Mouse (Mus musculus): ENCODE measurements at regions not wholly inside any gene's neighbourhood (a gene's known extent, or its start where the extent isn't known, plus 50 kb on each side); places are given as distances from the start of the nearest gene placed in this dataset.

DNA sequence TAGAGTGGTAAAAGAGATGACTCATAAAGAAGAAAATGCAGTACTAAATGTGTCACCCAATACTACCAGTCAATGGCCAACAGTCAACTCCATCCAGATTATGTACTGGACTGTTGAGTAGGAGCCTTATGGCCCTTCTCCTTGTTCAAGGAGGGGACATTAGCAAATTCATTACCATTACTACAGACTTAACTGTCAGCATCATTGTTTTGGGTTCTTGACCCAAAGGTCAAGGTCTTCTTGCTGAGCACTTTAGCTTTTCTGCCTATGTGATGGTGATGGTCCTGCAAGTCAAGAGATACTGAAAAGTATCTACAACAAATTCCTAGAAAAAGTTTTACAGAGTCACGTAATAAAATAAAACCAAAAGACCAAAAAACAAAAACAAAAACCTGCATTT, 1251.4 kb downstream of the Gm37988 start:
- Histone ChIP-seq H3K9me3 (ENCODE audit: control insufficient read depth, low read length) (no peaks in the 10 kb centered on the region), H3K4me3 (ENCODE audit: low read depth, low read length) (no peak overlapping the region), H3K36me3 (ENCODE audit: control insufficient read depth, insufficient read depth, low read length) (no peaks in the 10 kb centered on the region), H3K27ac (replicated peaks; ENCODE audit: low read depth, low read length) (no peak overlapping the region), H3K4me2 (ENCODE audit: low read depth, severe bottlenecking) (no peak overlapping the region), H3K9ac (ENCODE audit: low read length) (no peak overlapping the region), H3K4me1 (ENCODE audit: control insufficient read depth, insufficient read depth, low read length) (no peaks in the 10 kb centered on the region), H3K27me3 (ENCODE audit: control insufficient read depth, insufficient read depth, low read length) (no peaks in the 10 kb centered on the region)
- DNase-seq (ENCODE audit: low spot score): no peak
- 87% methylated on average over 1 of the region's 1 CpGs for WGBS
- no peak for ATAC-seq (ENCODE audit: insufficient number of reproducible peaks, low FRiP score, low TSS enrichment, low read depth)

- Histone ChIP-seq H3K36me3 (ENCODE audit: control insufficient read depth, insufficient read depth, low read length) (no peaks in the 10 kb centered on the region), H3K27me3 (ENCODE audit: control insufficient read depth, insufficient read depth, low read length) (no peaks in the 10 kb centered on the region), H3K27ac (replicated peaks; ENCODE audit: low read depth, low read length) (no peak overlapping the region), H3K4me2 (ENCODE audit: low read depth, severe bottlenecking) (no peak overlapping the region), H3K4me1 (ENCODE audit: control insufficient read depth, insufficient read depth, low read length) (no peaks in the 10 kb centered on the region), H3K4me3 (ENCODE audit: low read depth, low read length) (no peak overlapping the region), H3K9me3 (ENCODE audit: control insufficient read depth, low read length) (no peaks in the 10 kb centered on the region), H3K9ac (ENCODE audit: low read length) (no peak overlapping the region)
- DNase-seq (ENCODE audit: low spot score) (no peak), ATAC-seq (ENCODE audit: insufficient number of reproducible peaks, low FRiP score, low TSS enrichment, low read depth) (no peak)
- 56% methylated on average over 4 of the region's 4 CpGs for WGBS
Measured at GRCm38 (mm10) chr1:6076543-6076942, 1268.9 kb downstream of the Gm37988 start.

DNA sequence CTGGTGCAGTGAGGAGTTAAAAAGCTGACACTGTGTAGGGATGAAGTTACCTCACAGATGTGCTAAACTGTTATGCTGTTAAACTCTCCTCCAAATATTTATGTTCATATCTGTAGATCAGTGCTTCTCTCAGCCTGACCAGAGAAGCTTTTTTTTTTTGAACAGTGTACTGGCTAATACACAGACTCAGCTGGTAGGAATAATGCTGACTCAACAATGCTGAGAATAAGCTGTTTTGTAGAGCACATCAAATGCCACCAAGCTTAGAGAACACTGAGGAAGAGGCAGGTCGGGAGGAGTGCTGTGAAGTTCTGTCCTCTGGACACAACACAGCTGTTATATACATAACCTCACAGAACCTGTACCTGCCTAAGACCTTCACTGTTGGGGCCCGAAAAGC, 1274.2 kb downstream of the Gm37988 start:
- ATAC-seq (ENCODE audit: insufficient number of reproducible peaks, low FRiP score, low TSS enrichment, low read depth): no peak
- Histone ChIP-seq H3K36me3 (ENCODE audit: control insufficient read depth, insufficient read depth, low read length) (no peaks in the 10 kb centered on the region), H3K4me1 (ENCODE audit: control insufficient read depth, insufficient read depth, low read length) (no peaks in the 10 kb centered on the region), H3K9me3 (ENCODE audit: control insufficient read depth, low read length) (no peaks in the 10 kb centered on the region), H3K27me3 (ENCODE audit: control insufficient read depth, insufficient read depth, low read length) (no peaks in the 10 kb centered on the region), H3K4me3 (ENCODE audit: low read depth, low read length) (no peak overlapping the region), H3K4me2 (ENCODE audit: low read depth, severe bottlenecking) (no peak overlapping the region), H3K9ac (ENCODE audit: low read length) (no peak overlapping the region), H3K27ac (replicated peaks; ENCODE audit: low read depth, low read length) (no peak overlapping the region)
- 85% methylated on average over 2 of the region's 2 CpGs for WGBS
- no peak for DNase-seq (ENCODE audit: low spot score)

GRCm38 (mm10) chr1:6094162-6094934, 1286.7 kb downstream of the Gm37988 start:
- Histone ChIP-seq H3K9me3 (ENCODE audit: control insufficient read depth, low read length) (no peaks in the 10 kb centered on the region), H3K4me2 (ENCODE audit: low read depth, severe bottlenecking) (no peak overlapping the region), H3K36me3 (ENCODE audit: control insufficient read depth, insufficient read depth, low read length) (no peaks in the 10 kb centered on the region), H3K27ac (replicated peaks; ENCODE audit: low read depth, low read length) (no peak overlapping the region), H3K27me3 (ENCODE audit: control insufficient read depth, insufficient read depth, low read length) (no peaks in the 10 kb centered on the region), H3K4me1 (ENCODE audit: control insufficient read depth, insufficient read depth, low read length) (no peaks in the 10 kb centered on the region), H3K9ac (ENCODE audit: low read length) (no peak overlapping the region), H3K4me3 (ENCODE audit: low read depth, low read length) (no peak overlapping the region)
- ATAC-seq (ENCODE audit: insufficient number of reproducible peaks, low FRiP score, low TSS enrichment, low read depth): no peak
- WGBS: 77% methylated on average over 3 of the region's 3 CpGs
- no peak for DNase-seq (ENCODE audit: low spot score)

GRCm38 (mm10) chr1:6117557-6117956, 1309.9 kb downstream of the Gm37988 start:
- no peak overlapping the region for H3K4me2 ChIP-seq (ENCODE audit: low read depth, severe bottlenecking)
- H3K4me3 ChIP-seq (ENCODE audit: low read depth, low read length): no peak overlapping the region
- no peaks in the 10 kb centered on the region for H3K4me1 ChIP-seq (ENCODE audit: control insufficient read depth, insufficient read depth, low read length)
- H3K9me3 ChIP-seq (ENCODE audit: control insufficient read depth, low read length): no peaks in the 10 kb centered on the region
- no peaks in the 10 kb centered on the region for H3K36me3 ChIP-seq (ENCODE audit: control insufficient read depth, insufficient read depth, low read length)
- ATAC-seq (ENCODE audit: insufficient number of reproducible peaks, low FRiP score, low TSS enrichment, low read depth): no peak
- H3K27me3 ChIP-seq (ENCODE audit: control insufficient read depth, insufficient read depth, low read length): no peaks in the 10 kb centered on the region
- WGBS: 71% methylated on average over 1 of the region's 1 CpGs
- DNase-seq (ENCODE audit: low spot score): no peak
- no peak overlapping the region for H3K27ac ChIP-seq (replicated peaks; ENCODE audit: low read depth, low read length)
- no peak overlapping the region for H3K9ac ChIP-seq (ENCODE audit: low read length)

DNA sequence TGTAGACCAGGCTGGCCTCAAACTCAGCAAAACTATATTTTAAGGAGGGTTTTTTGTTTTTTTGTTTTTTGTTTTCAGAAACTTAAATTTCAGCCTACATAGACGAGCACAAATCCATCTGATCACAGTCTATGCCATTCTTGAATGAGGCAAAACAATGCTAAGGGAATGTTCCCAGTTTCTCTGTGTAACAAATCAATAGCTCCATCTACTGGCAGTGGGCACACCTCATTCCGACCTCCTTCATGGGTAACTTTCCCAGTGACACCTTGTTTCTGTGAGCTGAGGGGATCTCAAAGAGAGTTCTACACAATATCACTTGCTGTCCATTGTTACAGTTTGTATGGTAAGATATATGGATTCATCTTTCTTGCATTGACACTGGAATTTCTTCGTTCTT, 1327.4 kb downstream of the Gm37988 start:
- no peak overlapping the region for H3K4me2 ChIP-seq (ENCODE audit: low read depth, severe bottlenecking)
- no peaks in the 10 kb centered on the region for H3K9me3 ChIP-seq (ENCODE audit: control insufficient read depth, low read length)
- no peaks in the 10 kb centered on the region for H3K36me3 ChIP-seq (ENCODE audit: control insufficient read depth, insufficient read depth, low read length)
- no peak overlapping the region for H3K4me3 ChIP-seq (ENCODE audit: low read depth, low read length)
- no peaks in the 10 kb centered on the region for H3K4me1 ChIP-seq (ENCODE audit: control insufficient read depth, insufficient read depth, low read length)
- no peaks in the 10 kb centered on the region for H3K27me3 ChIP-seq (ENCODE audit: control insufficient read depth, insufficient read depth, low read length)
- no peak overlapping the region for H3K9ac ChIP-seq (ENCODE audit: low read length)
- no peak for ATAC-seq (ENCODE audit: insufficient number of reproducible peaks, low FRiP score, low TSS enrichment, low read depth)
- DNase-seq (ENCODE audit: low spot score): peak; percentile 25
- 28% methylated on average over 3 of the region's 3 CpGs for WGBS
- H3K27ac ChIP-seq (replicated peaks; ENCODE audit: low read depth, low read length): no peak overlapping the region

GRCm38 (mm10) chr1:6140245-6140644, 1332.6 kb downstream of the Gm37988 start:
- no peaks in the 10 kb centered on the region for H3K4me1 ChIP-seq (ENCODE audit: control insufficient read depth, insufficient read depth, low read length)
- H3K27ac ChIP-seq (replicated peaks; ENCODE audit: low read depth, low read length): no peak overlapping the region
- no peaks in the 10 kb centered on the region; the same call in 1 of the 2 replicates for H3K9me3 ChIP-seq (ENCODE audit: control insufficient read depth, low read length)
- no peak overlapping the region for H3K4me3 ChIP-seq (ENCODE audit: low read depth, low read length)
- H3K27me3 ChIP-seq (ENCODE audit: control insufficient read depth, insufficient read depth, low read length): no peaks in the 10 kb centered on the region
- ATAC-seq (ENCODE audit: insufficient number of reproducible peaks, low FRiP score, low TSS enrichment, low read depth): no peak
- no peak for DNase-seq (ENCODE audit: low spot score)
- WGBS: 82% methylated on average over 4 of the region's 4 CpGs
- H3K36me3 ChIP-seq (ENCODE audit: control insufficient read depth, insufficient read depth, low read length): no peaks in the 10 kb centered on the region
- no peak overlapping the region for H3K9ac ChIP-seq (ENCODE audit: low read length)
- no peak overlapping the region for H3K4me2 ChIP-seq (ENCODE audit: low read depth, severe bottlenecking)

DNA sequence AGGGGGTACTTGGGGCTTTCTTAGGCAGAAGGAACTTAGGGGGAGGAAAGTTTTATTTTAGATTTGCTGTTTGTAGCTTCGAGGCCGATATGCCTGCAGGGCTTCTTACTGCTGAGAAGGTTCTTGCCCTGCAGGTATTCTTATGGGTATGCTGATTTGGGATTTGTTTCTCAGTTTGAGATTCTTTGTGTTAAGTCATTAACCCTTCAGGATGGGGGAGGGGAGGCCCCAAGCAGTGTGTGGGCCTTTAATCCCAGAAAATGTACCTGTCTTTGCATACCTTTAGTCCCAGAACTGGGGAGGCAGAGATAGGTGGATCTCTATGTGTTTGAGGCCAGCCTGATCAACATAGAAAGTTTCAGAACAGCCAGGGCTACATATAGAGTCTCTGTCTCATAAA, 1335.1 kb downstream of the Gm37988 start:
- 67% methylated on average over 2 of the region's 2 CpGs for WGBS
- ATAC-seq (ENCODE audit: insufficient number of reproducible peaks, low FRiP score, low TSS enrichment, low read depth) (no peak), DNase-seq (ENCODE audit: low spot score) (no peak)
- no peaks in the 10 kb centered on the region for H3K27me3 ChIP-seq (ENCODE audit: control insufficient read depth, insufficient read depth, low read length)
- H3K4me1 ChIP-seq (ENCODE audit: control insufficient read depth, insufficient read depth, low read length): no peaks in the 10 kb centered on the region
- H3K9me3 ChIP-seq (ENCODE audit: control insufficient read depth, low read length): no peaks in the 10 kb centered on the region; the same call in 1 of the 2 replicates
- no peak overlapping the region for H3K9ac ChIP-seq (ENCODE audit: low read length)
- H3K27ac ChIP-seq (replicated peaks; ENCODE audit: low read depth, low read length): no peak overlapping the region
- no peak overlapping the region for H3K4me2 ChIP-seq (ENCODE audit: low read depth, severe bottlenecking)
- no peak overlapping the region for H3K4me3 ChIP-seq (ENCODE audit: low read depth, low read length)
- no peaks in the 10 kb centered on the region for H3K36me3 ChIP-seq (ENCODE audit: control insufficient read depth, insufficient read depth, low read length)

DNA sequence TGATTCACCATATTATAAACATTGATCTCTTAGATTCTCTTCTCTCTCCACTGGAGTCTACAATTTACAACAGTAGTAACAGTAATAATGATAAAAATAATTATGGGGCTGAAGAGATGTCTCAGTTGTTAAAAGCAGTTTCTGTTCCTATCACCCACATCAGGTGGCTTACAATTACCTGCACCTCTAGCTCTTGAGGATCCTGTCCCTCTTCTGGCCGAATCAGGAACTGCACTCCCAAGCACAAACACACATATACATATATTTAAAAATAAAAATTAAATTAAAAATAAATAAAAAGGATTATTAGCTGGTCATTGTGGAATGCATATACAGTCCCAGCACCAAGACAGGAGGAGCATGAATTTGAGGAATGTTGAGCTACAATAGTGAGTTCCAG, 1336.2 kb downstream of the Gm37988 start:
- no peak overlapping the region for H3K27ac ChIP-seq (replicated peaks; ENCODE audit: low read depth, low read length)
- ATAC-seq (ENCODE audit: insufficient number of reproducible peaks, low FRiP score, low TSS enrichment, low read depth) (no peak), DNase-seq (ENCODE audit: low spot score) (peak; percentile 29)
- 63% methylated on average over 1 of the region's 1 CpGs for WGBS
- no peaks in the 10 kb centered on the region for H3K27me3 ChIP-seq (ENCODE audit: control insufficient read depth, insufficient read depth, low read length)
- no peaks in the 10 kb centered on the region; the same call in 1 of the 2 replicates for H3K9me3 ChIP-seq (ENCODE audit: control insufficient read depth, low read length)
- H3K4me1 ChIP-seq (ENCODE audit: control insufficient read depth, insufficient read depth, low read length): no peaks in the 10 kb centered on the region
- no peaks in the 10 kb centered on the region for H3K36me3 ChIP-seq (ENCODE audit: control insufficient read depth, insufficient read depth, low read length)
- no peak overlapping the region for H3K9ac ChIP-seq (ENCODE audit: low read length)
- no peak overlapping the region for H3K4me3 ChIP-seq (ENCODE audit: low read depth, low read length)
- no peak overlapping the region for H3K4me2 ChIP-seq (ENCODE audit: low read depth, severe bottlenecking)

Measured in limb, embryonic 11.5 days (tissue).